Mouse (Mus musculus): ENCODE data around the gene Trip6.
A peak's percentile ranks its signal among the peaks of the same experiment; 100 is the strongest.

The Trip6 gene

GRCm38 (mm10) chr5:137338663-137339289, 24.6 kb upstream of the Trip6 start:
- peak; percentile 78 to 88 for DNase-seq (ENCODE audit: low spot score in 2 of 2)

- peak; percentile 89 to 91 for DNase-seq (ENCODE audit: low spot score in 2 of 2)
Observed at GRCm38 (mm10) chr5:137338256-137338655, 24.1 kb upstream of the Trip6 start.

GRCm38 (mm10) chr5:137337190-137337589, 23.0 kb upstream of the Trip6 start:
- no peak for DNase-seq (ENCODE audit: low spot score in 2 of 2)

GRCm38 (mm10) chr5:137335066-137335465, 20.9 kb upstream of the Trip6 start:
- no peak for DNase-seq (ENCODE audit: low spot score in 2 of 2)

GRCm38 (mm10) chr5:137334317-137334716, 20.1 kb upstream of the Trip6 start:
- no peak for DNase-seq (ENCODE audit: low spot score in 2 of 2)

- peak; percentile 92 for DNase-seq (ENCODE audit: low spot score in 2 of 2)
Observed at GRCm38 (mm10) chr5:137333512-137334174, 19.4 kb upstream of the Trip6 start, which contains the start of gene Slc12a9. TSS of gene Slc12a9 (minus strand) at chr5:137333597.

GRCm38 (mm10) chr5:137332857-137333511, 18.8 kb upstream of the Trip6 start:
- no peak for DNase-seq (ENCODE audit: low spot score in 2 of 2)

GRCm38 (mm10) chr5:137330910-137331309, 16.7 kb upstream of the Trip6 start:
- DNase-seq (ENCODE audit: low spot score in 2 of 2) = no peak

GRCm38 (mm10) chr5:137320996-137321395, 6.8 kb upstream of the Trip6 start:
- no peak for DNase-seq (ENCODE audit: low spot score in 2 of 2)

- DNase-seq (ENCODE audit: low spot score in 2 of 2) = no peak
Observed at GRCm38 (mm10) chr5:137318570-137318969, 4.4 kb upstream of the Trip6 start.

- DNase-seq (ENCODE audit: low spot score in 2 of 2) = no peak
Observed at GRCm38 (mm10) chr5:137317361-137317760, 3.2 kb upstream of the Trip6 start.

- DNase-seq (ENCODE audit: low spot score in 2 of 2) = no peak
Observed at GRCm38 (mm10) chr5:137315084-137315903, 1.1 kb upstream of the Trip6 start.

GRCm38 (mm10) chr5:137313466-137314192, 575 bp downstream of the Trip6 start:
- no peak for DNase-seq (ENCODE audit: low spot score in 2 of 2)

- no peak for DNase-seq (ENCODE audit: low spot score in 2 of 2)
Observed at GRCm38 (mm10) chr5:137308356-137308755, 5.8 kb downstream of the Trip6 start.

GRCm38 (mm10) chr5:137307071-137307912, 6.9 kb downstream of the Trip6 start, which contains the start of gene Srrt:
TSS of gene Srrt (minus strand) at chr5:137307674.
- DNase-seq (ENCODE audit: low spot score in 2 of 2) = peak; percentile 89 to 92

- no peak for DNase-seq (ENCODE audit: low spot score in 2 of 2)
Observed at GRCm38 (mm10) chr5:137306439-137307005, 7.7 kb downstream of the Trip6 start.

- DNase-seq (ENCODE audit: low spot score in 2 of 2) = no peak
Observed at GRCm38 (mm10) chr5:137305822-137306221, 8.4 kb downstream of the Trip6 start.

- DNase-seq (ENCODE audit: low spot score in 2 of 2) = no peak
Observed at GRCm38 (mm10) chr5:137304816-137305215, 9.4 kb downstream of the Trip6 start.

- no peak for DNase-seq (ENCODE audit: low spot score in 2 of 2)
Observed at GRCm38 (mm10) chr5:137304165-137304564, 10.0 kb downstream of the Trip6 start.

- no peak for DNase-seq (ENCODE audit: low spot score in 2 of 2)
Observed at GRCm38 (mm10) chr5:137303609-137304008, 10.6 kb downstream of the Trip6 start.

Measured in heart, adult 9 months (tissue).